Mouse (Mus musculus) liver, postnatal 0 days (tissue): ENCODE data around the gene Ddx6.

Experiments used
- CTCF ChIP-seq: sonication (generic); IDR thresholded peaks from 2 replicates; pipeline ENCODE4 v1.5.1; 2016; ENCODE audit warnings: antibody characterized with exemption, low read depth
- EP300 ChIP-seq: IDR thresholded peaks from 2 replicates; pipeline ENCODE4 v1.6.1; 2016; ENCODE audit warnings: antibody characterized with exemption, low read depth, mild to moderate bottlenecking

- TF ChIP-seq CTCF (peak; percentile 24; the same call in 1 of the 2 replicates), EP300 (no peak)
Observed at GRCm38 (mm10) chr9:44637551-44638169, 33.0 kb downstream of the Ddx6 start.
